Mouse (Mus musculus) forebrain, embryonic 12.5 days (tissue): ENCODE measurements around the gene Adora2a. TPM values are rescaled to one million over a fixed set of nuclear protein-coding genes. Genes with fewer than 3 reads are reported as not detected.
A peak's percentile ranks its signal among the peaks of the same experiment; 100 is the strongest.

ENCODE experiments used
- ATAC-seq: fragments of 200-750 bp; cut with Nextera tagmentation; 2 replicates; pipeline ENCODE4 v1.8.0; 2017; ENCODE audit warnings: moderate TSS enrichment; ENCODE audit not compliant: low FRiP score
- H3K27ac ChIP-seq: fragments of 300-500 bp; sonication (generic); 2 replicates; pipeline ENCODE4 v1.5.1; 2016; ENCODE audit warnings: mild to moderate bottlenecking
- H3K27me3 ChIP-seq: fragments of 300-500 bp; sonication (generic); 2 replicates; pipeline ENCODE4 v1.6.1; 2016; ENCODE audit warnings: mild to moderate bottlenecking
- H3K36me3 ChIP-seq: fragments of 300-500 bp; sonication (generic); replicated peaks from 2 replicates; pipeline ENCODE4 v1.6.1; 2016; ENCODE audit warnings: mild to moderate bottlenecking
- H3K4me1 ChIP-seq: fragments of 300-500 bp; sonication (generic); 2 replicates; pipeline ENCODE4 v1.6.1; 2016
- H3K4me2 ChIP-seq: fragments of 300-500 bp; sonication (generic); 2 replicates; pipeline ENCODE4 v1.6.1; 2016; ENCODE audit warnings: mild to moderate bottlenecking, moderate library complexity
- H3K4me3 ChIP-seq: fragments of 300-500 bp; sonication (generic); replicated peaks from 2 replicates; pipeline ENCODE4 v1.5.1; 2016; ENCODE audit warnings: mild to moderate bottlenecking
- H3K9ac ChIP-seq: fragments of 300-500 bp; sonication (generic); 2 replicates; pipeline ENCODE4 v1.6.1; 2016; ENCODE audit warnings: mild to moderate bottlenecking
- H3K9me3 ChIP-seq: fragments of 300-500 bp; sonication (generic); 2 replicates; pipeline ENCODE4 v1.6.1; 2016
- whole genome bisulfite sequencing: fragments of 180-500 bp; shearing (Covaris S2); methylation state at CpG from one replicate; pipeline ENCODE4 v1.1.7; 2016; 5-methylcytosine and 5-hydroxymethylcytosine counted together
- polyA plus RNA-seq: library from polyadenylated mRNA; unstranded; fragments of >200 nt; fragmentation: Nextera tagmentation; extraction: Ambion mirVana; gene quantifications from 2 replicates; pipeline ENCODE4 v1.2.1, GENCODE M21; 2016

Gene Adora2a
- polyA plus RNA-seq, 1 experiment from 2014 or later, result 3.6 TPM

DNA sequence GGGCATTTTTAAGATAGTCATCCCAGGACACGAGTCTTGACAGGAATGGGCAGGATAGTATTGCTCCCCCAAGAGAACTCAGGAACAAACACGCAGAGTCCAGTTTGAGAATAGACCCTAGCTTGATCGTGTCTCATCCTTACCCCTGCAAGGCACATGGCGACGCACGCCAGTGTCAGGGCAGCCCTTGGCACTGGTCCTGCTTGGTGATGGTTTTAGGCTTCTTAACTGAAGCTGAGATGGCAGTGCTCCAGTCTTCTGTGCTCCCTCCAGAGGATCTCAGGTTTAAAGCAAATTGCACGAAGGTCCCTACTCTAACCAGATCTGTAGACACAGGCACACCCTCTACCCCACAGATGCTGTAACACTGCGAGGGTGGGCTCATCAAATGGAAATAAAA lies 921 bp upstream of the Adora2a start:
- H3K4me2 ChIP-seq, result no peak overlapping the region
- H3K9me3 ChIP-seq, result no peaks in the 10 kb centered on the region
- ATAC-seq, result no peak
- no peak overlapping the region for H3K9ac ChIP-seq
- H3K4me3 ChIP-seq, result no peak overlapping the region
- peaks cover 39% of the 10 kb centered on the region for H3K27me3 ChIP-seq
- H3K4me1 ChIP-seq, result peaks cover 13% of the 10 kb centered on the region
- H3K27ac ChIP-seq, result 0 out of 2 replicates have a peak overlapping the region, but pooled peaks have one; percentile 19
- WGBS, result 87% methylated on average over 8 of the region's 8 CpGs
- H3K36me3 ChIP-seq, result peaks cover 25% of the 10 kb centered on the region

DNA sequence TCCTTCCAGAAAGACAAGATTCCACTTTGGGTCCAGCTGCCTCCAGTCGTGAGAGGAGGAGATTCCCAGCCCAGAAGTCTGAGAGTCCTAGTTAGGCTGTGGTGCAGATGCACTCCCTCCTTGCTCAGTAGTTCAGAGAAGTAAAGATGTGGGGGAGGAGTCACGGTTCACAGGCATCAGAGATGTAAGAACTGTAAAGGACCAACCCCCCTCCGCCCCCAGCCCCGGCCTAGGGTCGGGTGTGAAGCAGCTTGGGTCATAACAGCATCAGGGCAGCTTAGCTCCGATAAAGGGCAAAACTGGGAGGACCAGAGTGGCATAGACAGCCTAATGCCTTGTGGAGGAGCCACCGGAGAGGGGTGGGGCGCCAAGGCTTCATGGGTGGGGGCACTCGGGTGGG lies 205 bp upstream of the Adora2a start:
- peak overlapping the region; percentile 42 for H3K9ac ChIP-seq
- H3K4me1 ChIP-seq, result peaks cover 13% of the 10 kb centered on the region
- H3K9me3 ChIP-seq, result no peaks in the 10 kb centered on the region
- ATAC-seq, result peak; percentile 25
- H3K4me3 ChIP-seq, result peak overlapping the region; percentile 43
- H3K27ac ChIP-seq, result no peak overlapping the region
- peaks cover 18% of the 10 kb centered on the region for H3K36me3 ChIP-seq
- peaks cover 39% of the 10 kb centered on the region for H3K27me3 ChIP-seq
- WGBS, result 10% methylated on average over 9 of the region's 9 CpGs
- peak overlapping the region; percentile 59 for H3K4me2 ChIP-seq

DNA sequence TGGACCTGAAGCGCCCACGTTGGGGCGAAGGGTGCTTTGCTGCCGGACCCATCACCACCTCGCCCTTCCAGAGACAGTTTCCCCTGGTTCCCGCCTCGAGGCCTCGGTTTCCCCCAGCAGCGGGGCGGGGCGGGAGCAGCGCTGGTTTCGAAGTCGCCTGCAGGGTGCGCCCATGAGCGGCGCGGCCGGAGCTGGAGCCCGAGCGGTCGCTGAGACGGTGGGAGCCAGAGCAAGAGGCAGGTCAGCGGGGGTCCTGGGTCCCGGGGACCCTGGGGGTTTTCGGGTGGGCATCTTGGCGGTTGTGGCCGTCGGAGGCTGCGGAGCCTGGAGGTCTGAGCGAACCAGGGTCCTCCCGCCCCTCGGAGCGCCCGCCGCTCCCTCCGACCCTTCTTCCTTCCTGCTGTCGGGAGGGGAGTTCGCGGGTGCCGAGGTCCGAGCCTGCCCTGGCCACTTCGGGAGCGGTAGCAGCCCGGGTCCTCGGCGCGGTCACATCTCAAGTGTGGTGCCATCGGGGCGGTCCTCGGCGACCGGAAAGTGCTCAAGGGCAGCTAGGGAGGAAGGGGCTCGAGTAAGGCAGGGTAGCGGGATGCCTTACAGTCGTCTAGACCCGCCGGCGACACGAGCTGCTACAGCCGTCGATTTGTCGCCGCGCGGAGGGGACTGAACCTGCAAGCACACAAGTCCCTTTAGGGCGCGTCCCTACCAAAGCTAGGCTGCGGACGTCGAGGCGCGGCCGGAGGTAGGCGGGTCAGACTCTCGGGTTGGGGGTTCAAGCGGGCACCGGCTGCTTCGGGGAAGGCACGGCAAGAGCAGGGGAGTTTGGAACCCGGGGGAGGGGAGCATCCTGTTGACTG lies 458 bp downstream of the Adora2a start:
- Histone ChIP-seq H3K4me1 (peaks cover 13% of the 10 kb centered on the region), H3K27me3 (peaks cover 39% of the 10 kb centered on the region), H3K9ac (peak overlapping the region; percentile 42), H3K4me3 (peak overlapping the region; percentile 43), H3K4me2 (peak overlapping the region; percentile 59), H3K27ac (no peak overlapping the region), H3K36me3 (peaks cover 11% of the 10 kb centered on the region), H3K9me3 (no peaks in the 10 kb centered on the region)
- WGBS, result 1% methylated on average over 76 of the region's 81 CpGs
- ATAC-seq, result peak; percentile 73

DNA sequence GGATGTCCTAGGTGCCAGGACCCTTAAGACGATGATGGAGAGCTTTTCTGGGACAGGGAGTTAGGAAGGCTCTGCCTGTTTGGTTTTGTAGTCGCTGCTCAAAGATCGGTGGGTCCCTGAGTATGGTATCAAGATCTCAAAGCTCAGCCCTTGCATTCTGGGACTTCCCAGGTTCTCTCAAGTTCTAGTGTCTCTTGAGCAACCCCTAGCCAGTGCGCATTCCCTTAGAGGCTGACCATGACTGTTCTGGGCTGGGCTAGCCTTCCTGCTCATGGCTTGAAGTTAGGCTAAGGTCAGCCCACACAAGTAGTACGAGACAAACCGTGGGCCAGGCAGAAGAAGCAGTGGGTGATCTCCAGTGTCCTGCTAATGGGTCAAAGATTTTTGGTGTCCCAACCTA lies 1.5 kb downstream of the Adora2a start:
- ATAC-seq, result no peak
- Histone ChIP-seq H3K9ac (no peak overlapping the region), H3K27me3 (peaks cover 39% of the 10 kb centered on the region), H3K4me1 (peaks cover 15% of the 10 kb centered on the region), H3K36me3 (peaks cover 2% of the 10 kb centered on the region; the same call in 1 of the 2 replicates), H3K4me2 (no peak overlapping the region), H3K27ac (no peak overlapping the region), H3K4me3 (no peak overlapping the region), H3K9me3 (no peaks in the 10 kb centered on the region)
- 91% methylated on average over 6 of the region's 6 CpGs for WGBS

DNA sequence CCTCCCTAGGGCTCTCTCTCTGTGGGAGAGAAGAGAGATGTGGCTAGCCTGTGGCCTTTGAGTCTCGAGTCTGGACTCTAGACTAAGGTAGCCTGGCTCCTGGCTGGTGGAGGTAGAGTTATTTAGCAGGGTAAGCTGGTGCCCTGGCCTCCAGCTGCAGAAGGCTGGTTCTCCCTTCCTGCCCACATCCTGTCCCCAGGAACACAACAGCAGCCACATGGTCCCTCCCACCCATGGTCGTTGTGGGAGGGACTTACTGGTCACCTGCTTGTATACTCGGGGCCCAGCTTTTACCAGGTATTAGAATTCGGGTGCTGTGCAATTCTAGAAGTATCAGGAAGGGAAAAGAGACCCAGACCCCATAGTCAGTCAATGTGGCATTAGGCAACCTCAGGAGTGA lies 3.6 kb downstream of the Adora2a start:
- Histone ChIP-seq H3K27ac (no peak overlapping the region), H3K9me3 (no peaks in the 10 kb centered on the region), H3K4me2 (no peak overlapping the region), H3K4me1 (peaks cover 15% of the 10 kb centered on the region), H3K9ac (no peak overlapping the region), H3K4me3 (no peak overlapping the region), H3K36me3 (no peaks in the 10 kb centered on the region), H3K27me3 (peaks cover 39% of the 10 kb centered on the region)
- 65% methylated on average over 4 of the region's 4 CpGs for WGBS
- no peak for ATAC-seq

DNA sequence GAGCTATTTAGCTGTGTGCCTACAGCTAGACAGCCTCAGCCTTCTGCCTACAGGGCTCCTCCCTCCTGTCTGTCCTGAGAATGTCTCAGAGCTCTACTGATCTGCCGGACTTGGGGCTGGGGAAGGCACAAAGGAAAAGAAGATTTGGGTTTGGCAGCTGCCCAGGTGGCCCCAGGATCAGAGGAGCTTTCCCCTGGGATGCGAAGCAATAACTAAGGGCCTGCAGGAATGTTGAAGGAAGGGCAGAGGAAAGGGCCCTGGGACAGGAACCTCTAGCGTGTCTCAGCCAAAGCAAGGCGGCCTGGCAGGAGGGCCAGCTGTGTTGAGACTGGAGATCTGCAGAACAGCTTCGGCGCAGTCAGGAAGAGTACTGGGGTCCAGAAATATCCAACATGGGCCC lies 6.3 kb downstream of the Adora2a start:
- Histone ChIP-seq H3K4me1 (peaks cover 2% of the 10 kb centered on the region; the same call in 1 of the 2 replicates), H3K4me2 (no peak overlapping the region), H3K9ac (no peak overlapping the region), H3K27ac (no peak overlapping the region), H3K27me3 (peaks cover 15% of the 10 kb centered on the region), H3K4me3 (no peak overlapping the region), H3K36me3 (no peaks in the 10 kb centered on the region), H3K9me3 (no peaks in the 10 kb centered on the region)
- 64% methylated on average over 6 of the region's 6 CpGs for WGBS
- ATAC-seq, result no peak

DNA sequence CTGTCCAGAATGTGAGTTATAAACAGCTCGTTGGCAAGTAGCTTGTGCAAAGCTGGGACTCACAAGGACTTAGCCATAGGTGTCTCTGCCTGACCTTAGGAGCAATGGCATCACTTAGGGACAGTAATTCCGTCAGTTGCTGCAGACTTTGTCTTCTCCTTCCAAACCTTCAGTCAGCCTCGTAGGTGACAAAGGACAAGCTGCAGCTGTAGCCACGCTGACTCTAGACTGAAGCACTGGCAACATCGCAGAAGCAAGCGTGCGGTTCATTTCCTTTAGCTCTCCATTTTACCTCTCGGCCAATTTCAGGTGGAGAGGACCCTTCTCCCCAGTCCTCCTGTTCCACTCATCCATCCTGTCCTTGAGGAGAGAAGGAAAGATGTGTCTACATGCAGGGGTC lies 7.3 kb downstream of the Adora2a start:
- Histone ChIP-seq H3K4me2 (no peak overlapping the region), H3K27ac (no peak overlapping the region), H3K9me3 (no peaks in the 10 kb centered on the region), H3K4me3 (no peak overlapping the region), H3K36me3 (no peaks in the 10 kb centered on the region), H3K4me1 (peaks cover 2% of the 10 kb centered on the region; the same call in 1 of the 2 replicates), H3K9ac (no peak overlapping the region), H3K27me3 (peaks cover 4% of the 10 kb centered on the region)
- WGBS, result 89% methylated on average over 8 of the region's 8 CpGs
- ATAC-seq, result no peak

DNA sequence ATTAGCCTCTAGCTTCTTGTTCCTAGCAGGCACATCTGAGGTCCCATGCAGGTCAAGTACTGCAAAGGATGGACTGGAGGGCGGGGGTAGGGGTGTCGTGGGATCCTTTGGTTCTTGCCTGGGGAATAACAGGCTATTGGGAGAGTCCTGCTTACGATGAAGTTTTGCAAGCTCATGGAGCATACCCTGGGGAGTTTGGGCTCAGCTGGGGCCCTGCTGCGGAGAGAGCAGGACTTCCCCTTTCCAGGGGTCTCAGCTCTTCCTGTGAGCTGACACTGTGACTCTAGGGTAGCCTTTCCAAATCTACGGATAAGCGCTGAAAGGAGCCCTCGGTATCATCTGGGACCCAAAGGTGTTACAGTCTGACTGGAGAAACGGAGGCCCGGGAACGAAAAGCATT lies 7.7 kb downstream of the Adora2a start:
- no peak for ATAC-seq
- Histone ChIP-seq H3K9ac (no peak overlapping the region), H3K4me2 (no peak overlapping the region), H3K4me3 (no peak overlapping the region), H3K9me3 (no peaks in the 10 kb centered on the region), H3K27me3 (peaks cover under 1% of the 10 kb centered on the region; the same call in 1 of the 2 replicates), H3K4me1 (peaks cover 2% of the 10 kb centered on the region; the same call in 1 of the 2 replicates), H3K36me3 (no peaks in the 10 kb centered on the region), H3K27ac (no peak overlapping the region)
- 71% methylated on average over 10 of the region's 10 CpGs for WGBS

DNA sequence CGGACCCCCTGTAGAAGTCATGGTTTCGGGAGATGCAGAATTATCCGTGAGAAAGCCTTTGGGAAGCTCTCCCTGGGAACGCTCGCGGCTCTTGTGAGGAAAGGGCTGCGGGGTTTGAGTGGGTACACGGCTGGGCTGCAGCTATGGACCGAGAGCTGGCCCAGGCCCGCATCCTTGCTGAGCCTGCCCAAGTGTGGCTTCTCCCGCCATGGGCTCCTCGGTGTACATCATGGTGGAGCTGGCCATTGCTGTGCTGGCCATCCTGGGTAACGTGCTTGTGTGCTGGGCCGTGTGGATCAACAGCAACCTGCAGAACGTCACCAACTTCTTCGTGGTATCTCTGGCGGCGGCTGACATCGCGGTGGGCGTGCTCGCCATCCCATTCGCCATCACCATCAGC lies 9.1 kb downstream of the Adora2a start:
- Histone ChIP-seq H3K4me3 (no peak overlapping the region), H3K27ac (no peak overlapping the region), H3K4me1 (peaks cover 2% of the 10 kb centered on the region; the same call in 1 of the 2 replicates), H3K27me3 (no peaks in the 10 kb centered on the region), H3K4me2 (no peak overlapping the region), H3K9ac (no peak overlapping the region), H3K9me3 (no peaks in the 10 kb centered on the region), H3K36me3 (no peaks in the 10 kb centered on the region)
- WGBS, result 95% methylated on average over 23 of the region's 23 CpGs
- ATAC-seq, result no peak

DNA sequence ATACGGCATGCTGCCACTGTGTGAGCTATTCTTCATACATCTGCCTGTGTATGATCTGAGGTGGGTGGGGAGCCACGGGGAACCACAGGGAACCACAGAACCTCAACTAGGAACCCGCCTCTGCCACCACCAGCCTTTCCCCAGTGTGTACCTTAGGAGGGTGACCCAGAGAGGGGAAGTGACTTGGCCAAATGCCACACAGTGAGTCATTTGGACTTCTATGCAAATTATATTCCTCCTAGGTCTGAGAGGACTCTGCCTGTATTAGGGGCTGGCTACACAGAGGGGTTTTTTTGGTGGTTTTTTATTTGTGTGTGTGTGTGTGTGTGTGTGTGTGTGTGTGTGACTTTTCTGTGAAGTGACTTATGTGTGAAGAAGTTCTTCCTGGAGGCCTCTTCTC lies 9.9 kb downstream of the Adora2a start:
- H3K9ac ChIP-seq, result no peak overlapping the region
- no peaks in the 10 kb centered on the region for H3K9me3 ChIP-seq
- no peak overlapping the region for H3K4me3 ChIP-seq
- H3K4me1 ChIP-seq, result peaks cover 2% of the 10 kb centered on the region; the same call in 1 of the 2 replicates
- no peak overlapping the region for H3K4me2 ChIP-seq
- no peaks in the 10 kb centered on the region for H3K27me3 ChIP-seq
- no peak for ATAC-seq
- H3K36me3 ChIP-seq, result no peaks in the 10 kb centered on the region
- WGBS, result 77% methylated on average over 3 of the region's 3 CpGs
- H3K27ac ChIP-seq, result no peak overlapping the region

DNA sequence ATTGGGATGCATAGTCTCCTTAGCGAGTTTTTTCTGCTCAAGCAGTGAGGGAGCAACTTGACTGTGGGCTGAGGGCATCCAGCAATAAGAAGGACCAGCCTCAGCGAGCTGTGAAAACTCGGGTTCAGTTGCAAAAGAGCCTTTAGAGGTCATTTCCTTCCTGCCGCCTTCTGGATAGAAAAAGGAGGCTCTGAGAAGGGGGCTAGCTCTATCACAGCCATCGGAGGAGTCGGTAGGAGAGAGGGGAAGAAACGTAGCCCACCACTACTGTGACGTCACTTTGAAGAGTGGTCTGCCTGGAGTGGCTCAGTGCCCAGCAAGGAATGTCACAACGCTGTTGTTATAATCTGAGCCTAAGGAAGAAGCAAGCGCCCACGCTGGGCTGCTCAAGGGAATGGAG lies 10.4 kb downstream of the Adora2a start:
- Histone ChIP-seq H3K4me1 (peaks cover 2% of the 10 kb centered on the region; the same call in 1 of the 2 replicates), H3K27me3 (no peaks in the 10 kb centered on the region), H3K9me3 (no peaks in the 10 kb centered on the region), H3K36me3 (no peaks in the 10 kb centered on the region), H3K4me2 (no peak overlapping the region), H3K4me3 (no peak overlapping the region), H3K27ac (no peak overlapping the region), H3K9ac (no peak overlapping the region)
- 82% methylated on average over 11 of the region's 11 CpGs for WGBS
- ATAC-seq, result no peak

DNA sequence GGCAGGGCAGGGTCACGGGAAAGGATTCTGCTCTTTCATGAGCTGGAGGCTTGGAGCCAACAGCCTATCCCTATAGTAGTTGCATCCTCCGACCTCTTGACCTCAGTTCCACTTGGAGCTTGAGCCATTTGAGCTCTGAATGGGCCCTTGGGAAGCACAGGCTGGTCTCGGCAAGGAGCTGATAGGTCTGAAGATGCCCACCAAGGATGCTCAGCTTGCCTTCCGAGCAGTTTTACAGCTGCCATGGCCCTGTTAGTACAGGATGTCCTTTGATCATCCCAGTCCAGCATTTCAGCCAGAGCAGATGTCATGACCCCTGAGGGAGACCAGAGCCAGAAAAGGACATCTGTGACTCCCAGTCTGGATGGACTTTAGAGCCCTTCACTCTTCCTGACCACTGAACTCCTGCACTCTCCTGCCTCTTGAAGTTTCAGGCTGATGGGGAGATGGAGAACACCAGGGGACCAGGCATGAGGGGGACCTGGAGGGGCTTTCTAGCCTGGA lies 11.6 kb downstream of the Adora2a start:
- H3K4me2 ChIP-seq, result no peak overlapping the region
- no peaks in the 10 kb centered on the region for H3K4me1 ChIP-seq
- H3K9ac ChIP-seq, result no peak overlapping the region
- no peak overlapping the region for H3K27ac ChIP-seq
- no peaks in the 10 kb centered on the region for H3K27me3 ChIP-seq
- 51% methylated on average over 4 of the region's 4 CpGs for WGBS
- H3K9me3 ChIP-seq, result no peaks in the 10 kb centered on the region
- no peak overlapping the region for H3K4me3 ChIP-seq
- ATAC-seq, result no peak
- H3K36me3 ChIP-seq, result no peaks in the 10 kb centered on the region

DNA sequence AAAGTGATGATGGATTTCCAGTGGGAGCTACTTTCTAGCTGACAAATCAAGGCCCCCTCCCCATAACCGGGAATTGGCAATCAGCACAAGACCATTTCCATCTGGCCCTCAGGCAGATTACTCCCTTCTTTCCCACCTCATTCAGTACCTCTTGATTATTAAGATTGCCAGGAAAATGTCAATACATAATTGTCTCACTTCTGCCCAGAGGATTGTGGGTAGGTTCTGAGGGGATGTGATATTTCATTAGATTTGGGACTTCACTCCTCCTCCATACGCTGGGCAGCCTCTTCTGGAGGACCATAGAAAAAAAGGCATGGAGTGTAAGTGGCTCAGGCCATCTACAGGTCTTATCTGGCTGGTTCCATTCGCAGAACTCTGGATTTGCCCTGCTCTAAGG lies 15.6 kb downstream of the Adora2a start:
- Histone ChIP-seq H3K4me2 (no peak overlapping the region), H3K9me3 (no peaks in the 10 kb centered on the region), H3K36me3 (no peaks in the 10 kb centered on the region), H3K4me3 (no peak overlapping the region), H3K27ac (no peak overlapping the region), H3K4me1 (no peaks in the 10 kb centered on the region), H3K9ac (no peak overlapping the region), H3K27me3 (no peaks in the 10 kb centered on the region)
- no peak for ATAC-seq
- 91% methylated on average over 3 of the region's 3 CpGs for WGBS
